Mouse (Mus musculus) erythroblast, embryonic 14.5 days (primary cell): ENCODE results near the gene Angpt4.

Source experiments
- GATA1 ChIP-seq: IDR thresholded peaks from 2 replicates; pipeline ENCODE4 v1.6.1; 2012; ENCODE audit warnings: low read length, inconsistent platforms, mixed read lengths
- TAL1 ChIP-seq: IDR thresholded peaks from 3 replicates; pipeline ENCODE4 v1.6.1; 2012; ENCODE audit warnings: low read length, inconsistent platforms, mixed read lengths

DNA sequence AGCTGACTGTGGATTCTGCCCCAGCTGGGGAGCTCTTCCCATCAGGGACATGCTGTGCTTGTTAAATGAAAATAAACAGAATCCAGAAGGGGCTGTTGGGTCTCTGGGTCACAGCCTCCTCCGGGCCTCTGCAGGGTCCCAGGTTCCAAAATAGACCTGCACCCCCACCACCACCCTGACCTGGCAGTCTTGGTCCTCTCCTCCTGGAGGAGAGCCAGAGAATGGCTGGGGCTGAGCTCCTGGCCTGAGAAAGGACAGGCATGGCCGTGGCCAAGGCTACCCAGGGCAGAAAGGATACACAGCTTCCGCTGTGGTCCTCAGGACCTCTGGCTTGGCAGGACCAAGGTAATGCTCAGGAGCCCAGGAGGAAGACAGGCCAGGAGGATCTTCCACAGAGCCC lies 6.4 kb upstream of the Angpt4 start:
- TF ChIP-seq TAL1: no peak
- no peak for TF ChIP-seq GATA1
